Comparison of ENCODE assay signal across 28 mouse cellular contexts in genomic region chr2:152503950-152504349, GRCm38 (mm10). TPM values are rescaled to one million over a fixed set of nuclear protein-coding genes. Genes with fewer than 3 reads are reported as not detected.
DNase-seq lines count a peak whose midpoint lies in the region; TF ChIP-seq lines count a peak whose summit lies in the region.
"Had no signal": no experiment of that assay in that cellular context is flagged by ENCODE, and none has a peak within 500 bp of the region (broad histone marks: within the 10 kb centered on the region; RNA-seq: fewer than 3 reads in every experiment).

No protein-coding gene starts in this region.

- no peak for TF ChIP-seq EP300 in MEL (IDR thresholded peaks at IDR 0.05; ENCODE audit: low read depth in 1 of 2, low read length in 2 of 2)

- DNase-seq in 3T3-L1 (ENCODE audit: low read depth, low spot score) (peak; percentile 36), MEL (ENCODE audit: low read depth, low spot score) (no peak)
- no peak for DNase-seq in kidney, postnatal 36 days
- DNase-seq in kidney, adult 18-20 months, result no peak
- no peak for DNase-seq in gastrocnemius, postnatal 25 days
- DNase-seq: adrenal gland, adult 8-10 months; adrenal gland, postnatal 14 days; adrenal gland, postnatal 36 days; cerebellum, adult 11-12 months; cerebellum, adult 2 months; cerebellum, adult 9-10 months; cerebellum, postnatal 10 days; cerebellum, postnatal 25 days; embryo, embryonic 11 days had no signal

- H3K27ac ChIP-seq in MEL (ENCODE audit: control insufficient read depth, low read depth, low read length), result no peak overlapping the region
- H3K27ac ChIP-seq: embryonic facial prominence, embryonic 13.5 days; embryonic facial prominence, embryonic 15.5 days; forebrain, embryonic 10.5 days; forebrain, embryonic 12.5 days had no signal

- peaks cover 2% of the 10 kb centered on the region in 2 experiments; a peak in 3 of 4 replicates for H3K27me3 ChIP-seq in MEL (ENCODE audit: control insufficient read depth in 1 of 2, insufficient read depth in 2 of 2, low read length in 2 of 2)
- H3K27me3 ChIP-seq: embryonic facial prominence, embryonic 13.5 days; embryonic facial prominence, embryonic 15.5 days; forebrain, embryonic 12.5 days had no signal

- no peak for TF ChIP-seq POLR2A in MEL (IDR thresholded peaks at IDR 0.05; ENCODE audit: control insufficient read depth in 1 of 2, insufficient read depth in 1 of 2, low read depth in 1 of 2, low read length in 2 of 2, poor library complexity in 1 of 2)

- no peak overlapping the region for H3K4me3 ChIP-seq in MEL (ENCODE audit: control insufficient read depth in 1 of 2, insufficient read depth in 1 of 2, low read depth in 2 of 2, low read length in 2 of 2)
- H3K4me3 ChIP-seq: embryonic facial prominence, embryonic 13.5 days; embryonic facial prominence, embryonic 15.5 days; erythroblast, embryonic 14.5 days; forebrain, embryonic 10.5 days; forebrain, embryonic 12.5 days had no signal

- no peak for TF ChIP-seq CTCF in MEL (IDR thresholded peaks at IDR 0.05 in 2 of 3, conservative IDR thresholded peaks at IDR 0.05 in 1 of 3; ENCODE audit: control insufficient read depth in 1 of 3, insufficient read depth in 1 of 3, low read depth in 2 of 3, low read length in 3 of 3, poor library complexity in 1 of 3, severe bottlenecking in 1 of 3)

- H3K9ac ChIP-seq in MEL (ENCODE audit: control insufficient read depth, low read depth, low read length, poor library complexity, severe bottlenecking), result no peak overlapping the region
- H3K9ac ChIP-seq: embryonic facial prominence, embryonic 13.5 days; embryonic facial prominence, embryonic 15.5 days; forebrain, embryonic 12.5 days had no signal

- peaks cover 0 to 3% of the 10 kb centered on the region in 2 experiments; a peak in 1 of 4 replicates for H3K36me3 ChIP-seq in MEL (ENCODE audit: control insufficient read depth in 1 of 2, insufficient read depth in 2 of 2, low read length in 2 of 2)
- H3K36me3 ChIP-seq: embryonic facial prominence, embryonic 13.5 days; embryonic facial prominence, embryonic 15.5 days; forebrain, embryonic 10.5 days; forebrain, embryonic 12.5 days had no signal

- no peaks in the 10 kb centered on the region for H3K9me3 ChIP-seq in MEL (replicated peaks; ENCODE audit: insufficient read depth, low read length)
- H3K9me3 ChIP-seq: embryonic facial prominence, embryonic 13.5 days; embryonic facial prominence, embryonic 15.5 days; forebrain, embryonic 10.5 days; forebrain, embryonic 12.5 days had no signal

- no peak for TF ChIP-seq RAD21 in MEL (IDR thresholded peaks at IDR 0.05; ENCODE audit: low read depth, low read length)

- no peaks in the 10 kb centered on the region for H3K79me2 ChIP-seq in MEL (ENCODE audit: control insufficient read depth, insufficient read depth, low read length, poor library complexity)

- peaks cover 3 to 4% of the 10 kb centered on the region in 2 experiments; a peak in 2 of 4 replicates for H3K4me1 ChIP-seq in MEL (ENCODE audit: control insufficient read depth in 1 of 2, insufficient read depth in 2 of 2, low read length in 2 of 2)
- H3K4me1 ChIP-seq: embryonic facial prominence, embryonic 13.5 days; embryonic facial prominence, embryonic 15.5 days; forebrain, embryonic 10.5 days; forebrain, embryonic 12.5 days had no signal

TF ChIP-seq in MEL, 35 proteins besides CTCF, POLR2A, EP300 and RAD21:
- TF ChIP-seq HCFC1 (IDR thresholded peaks at IDR 0.05; ENCODE audit: low read depth, low read length) (no peak), JUND (IDR thresholded peaks at IDR 0.05; ENCODE audit: low read depth, low read length) (peak; percentile 76; the same call in 1 of the 2 replicates), MYC (IDR thresholded peaks at IDR 0.05; ENCODE audit: low read depth, low read length) (no peak), GATA1 (IDR thresholded peaks at IDR 0.05; ENCODE audit: low read depth, low read length) (no peak), MAX (IDR thresholded peaks at IDR 0.05; ENCODE audit: low read length) (no peak), MAFK (IDR thresholded peaks at IDR 0.05; ENCODE audit: borderline replicate concordance, low read depth, low read length) (no peak), UBTF (IDR thresholded peaks at IDR 0.05; ENCODE audit: borderline replicate concordance, insufficient read depth, low read depth, low read length) (no peak), E2F4 (IDR thresholded peaks at IDR 0.05; ENCODE audit: borderline replicate concordance, low read depth, low read length) (no peak), NELFE (IDR thresholded peaks at IDR 0.05; ENCODE audit: low read depth, low read length) (no peak)

RNA-seq across cellular contexts. Expression of gene Defb26, which starts 7.5 kb away (rescaled TPM):
- not detected in 2 replicates for total RNA-seq in MEL (2012; rRNA removed)
- not detected for polyA plus RNA-seq in MEL (2012; ENCODE audit: insufficient read depth in 1 of 2, insufficient read length in 2 of 2, low read depth in 1 of 2, low replicate concordance in 2 of 2, missing spikeins in 1 of 2)
- total RNA-seq in gastrocnemius, postnatal 25 days (2021), result not detected
- total RNA-seq: adrenal gland, adult 18-20 months; adrenal gland, adult 8-10 months; adrenal gland, postnatal 14 days; adrenal gland, postnatal 36 days; ES-E14 had no signal
- polyA plus RNA-seq: activated CD4-positive, CD25-positive, alpha-beta regulatory T cell, adult 4 months; C2C12; cerebellum, adult 2 months; embryonic facial prominence, embryonic 11.5 days; embryonic facial prominence, embryonic 13.5 days; embryonic facial prominence, embryonic 15.5 days; erythroblast, embryonic 14.5 days; forebrain, embryonic 10.5 days; forebrain, embryonic 12.5 days; forebrain, embryonic 14.5 days; forebrain, embryonic 16.5 days; frontal cortex, adult 2 months; Patski had no signal

RNA-seq across cellular contexts. Expression of gene Defb22, which starts 14.0 kb away (rescaled TPM):
- not detected in 2 replicates for total RNA-seq in MEL (2012; rRNA removed)
- polyA plus RNA-seq in MEL (2012; ENCODE audit: insufficient read depth in 1 of 2, insufficient read length in 2 of 2, low read depth in 1 of 2, low replicate concordance in 2 of 2, missing spikeins in 1 of 2), result not detected
- total RNA-seq in gastrocnemius, postnatal 25 days (2021), result not detected
- total RNA-seq: adrenal gland, adult 18-20 months; adrenal gland, adult 8-10 months; adrenal gland, postnatal 14 days; adrenal gland, postnatal 36 days; ES-E14 had no signal
- polyA plus RNA-seq: activated CD4-positive, CD25-positive, alpha-beta regulatory T cell, adult 4 months; C2C12; cerebellum, adult 2 months; embryonic facial prominence, embryonic 11.5 days; embryonic facial prominence, embryonic 13.5 days; embryonic facial prominence, embryonic 15.5 days; erythroblast, embryonic 14.5 days; forebrain, embryonic 10.5 days; forebrain, embryonic 12.5 days; forebrain, embryonic 14.5 days; forebrain, embryonic 16.5 days; frontal cortex, adult 2 months; Patski had no signal

RNA-seq across cellular contexts. Expression of gene Defb28, which starts 14.1 kb away (rescaled TPM):
- not detected in 2 replicates for total RNA-seq in MEL (2012; rRNA removed)
- not detected for polyA plus RNA-seq in MEL (2012; ENCODE audit: insufficient read depth in 1 of 2, insufficient read length in 2 of 2, low read depth in 1 of 2, low replicate concordance in 2 of 2, missing spikeins in 1 of 2)
- not detected for total RNA-seq in gastrocnemius, postnatal 25 days (2021)
- total RNA-seq: adrenal gland, adult 18-20 months; adrenal gland, adult 8-10 months; adrenal gland, postnatal 14 days; adrenal gland, postnatal 36 days; ES-E14 had no signal
- polyA plus RNA-seq: activated CD4-positive, CD25-positive, alpha-beta regulatory T cell, adult 4 months; cerebellum, adult 2 months; embryonic facial prominence, embryonic 11.5 days; embryonic facial prominence, embryonic 13.5 days; embryonic facial prominence, embryonic 15.5 days; erythroblast, embryonic 14.5 days; forebrain, embryonic 10.5 days; forebrain, embryonic 12.5 days; forebrain, embryonic 14.5 days; forebrain, embryonic 16.5 days; frontal cortex, adult 2 months had no signal

RNA-seq across cellular contexts. Expression of gene Defb20, which starts 27.1 kb away (rescaled TPM):
- total RNA-seq in MEL (2012; rRNA removed), result not detected in 2 replicates
- polyA plus RNA-seq in MEL (2012; ENCODE audit: insufficient read depth in 1 of 2, insufficient read length in 2 of 2, low read depth in 1 of 2, low replicate concordance in 2 of 2, missing spikeins in 1 of 2), result not detected
- total RNA-seq in gastrocnemius, postnatal 25 days (2021), result not detected
- total RNA-seq: adrenal gland, adult 18-20 months; adrenal gland, adult 8-10 months; adrenal gland, postnatal 14 days; adrenal gland, postnatal 36 days; ES-E14 had no signal
- polyA plus RNA-seq: activated CD4-positive, CD25-positive, alpha-beta regulatory T cell, adult 4 months; C2C12; embryonic facial prominence, embryonic 11.5 days; embryonic facial prominence, embryonic 13.5 days; embryonic facial prominence, embryonic 15.5 days; erythroblast, embryonic 14.5 days; forebrain, embryonic 10.5 days; forebrain, embryonic 12.5 days; forebrain, embryonic 14.5 days; forebrain, embryonic 16.5 days; Patski had no signal

RNA-seq across cellular contexts. Expression of gene Defb29, which starts 35.9 kb away (rescaled TPM):
- not detected in 2 replicates for total RNA-seq in MEL (2012; rRNA removed)
- not detected for polyA plus RNA-seq in MEL (2012; ENCODE audit: insufficient read depth in 1 of 2, insufficient read length in 2 of 2, low read depth in 1 of 2, low replicate concordance in 2 of 2, missing spikeins in 1 of 2)
- not detected for total RNA-seq in gastrocnemius, postnatal 25 days (2021)
- total RNA-seq: adrenal gland, adult 18-20 months; adrenal gland, adult 8-10 months; adrenal gland, postnatal 14 days; adrenal gland, postnatal 36 days; ES-E14 had no signal
- polyA plus RNA-seq: activated CD4-positive, CD25-positive, alpha-beta regulatory T cell, adult 4 months; C2C12; cerebellum, adult 2 months; embryonic facial prominence, embryonic 11.5 days; embryonic facial prominence, embryonic 13.5 days; embryonic facial prominence, embryonic 15.5 days; erythroblast, embryonic 14.5 days; forebrain, embryonic 10.5 days; forebrain, embryonic 12.5 days; forebrain, embryonic 14.5 days; forebrain, embryonic 16.5 days; frontal cortex, adult 2 months had no signal
